In the genomic region with DNA sequence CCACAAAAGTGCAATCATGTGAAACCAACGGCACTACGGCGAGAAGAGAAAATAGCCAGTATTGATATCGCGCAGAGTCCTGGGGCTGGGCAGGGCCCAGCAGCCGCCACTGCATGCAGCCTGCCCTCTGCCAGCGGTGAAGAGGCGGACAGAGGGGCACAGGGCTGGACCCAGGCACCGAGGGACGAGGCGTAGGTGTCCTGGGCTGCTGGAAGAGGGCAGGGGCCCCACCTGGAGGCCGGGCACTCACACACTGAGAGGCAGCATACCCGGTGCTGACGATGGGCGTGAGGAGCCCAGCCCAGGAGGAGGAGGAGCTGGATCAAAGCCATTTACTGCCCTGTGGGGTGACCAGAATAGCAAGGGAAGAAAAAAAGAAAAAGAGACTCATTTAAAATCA, we compare ENCODE assay signal across 26 mouse cellular contexts. TPM values are rescaled to one million over a fixed set of nuclear protein-coding genes. Genes with fewer than 3 reads are reported as not detected.
DNase-seq lines count a peak whose midpoint lies in the region; ATAC-seq and TF ChIP-seq lines count a peak whose summit lies in the region.
"Had no signal": no experiment of that assay in that cellular context is flagged by ENCODE, and none has a peak within 500 bp of the region (broad histone marks: within the 10 kb centered on the region; RNA-seq: fewer than 3 reads in every experiment).

No protein-coding gene starts in this region.

- no peak for ATAC-seq in embryonic facial prominence, embryonic 13.5 days (ENCODE audit: insufficient number of reproducible peaks, insufficient read depth, low FRiP score, low TSS enrichment, low read depth)
- no peak for ATAC-seq in heart, embryonic 12.5 days (ENCODE audit: insufficient number of reproducible peaks, low FRiP score)
- ATAC-seq in heart, postnatal 0 days (ENCODE audit: insufficient read depth, low read depth), result peak; percentile 50; the same call in 1 of the 2 replicates
- no peak for ATAC-seq in hindbrain, postnatal 0 days
- ATAC-seq: activated CD4-positive, CD25-positive, alpha-beta regulatory T cell, adult 4 months; forebrain, embryonic 13.5 days; forebrain, embryonic 16.5 days; hindbrain, embryonic 16.5 days; inflammation-experienced regulatory T-cells, adult 6 months had no signal

- H3K4me2 ChIP-seq in embryonic facial prominence, embryonic 13.5 days, result no peak overlapping the region
- no peak overlapping the region for H3K4me2 ChIP-seq in heart, embryonic 12.5 days
- H3K4me2 ChIP-seq in heart, postnatal 0 days (ENCODE audit: low read depth, low read length), result no peak overlapping the region
- no peak overlapping the region for H3K4me2 ChIP-seq in hindbrain, postnatal 0 days (ENCODE audit: low read depth, low read length)
- H3K4me2 ChIP-seq: embryonic facial prominence, embryonic 12.5 days; forebrain, embryonic 13.5 days; heart, embryonic 15.5 days; hindbrain, embryonic 13.5 days had no signal

- H3K27me3 ChIP-seq in embryonic facial prominence, embryonic 13.5 days, result no peaks in the 10 kb centered on the region
- H3K27me3 ChIP-seq in embryonic facial prominence, embryonic 10.5 days (replicated peaks; ENCODE audit: low read depth, poor library complexity, severe bottlenecking), result no peaks in the 10 kb centered on the region
- no peaks in the 10 kb centered on the region for H3K27me3 ChIP-seq in heart, adult 2 months (ENCODE audit: control insufficient read depth, insufficient read depth, low read length)
- no peaks in the 10 kb centered on the region for H3K27me3 ChIP-seq in heart, embryonic 12.5 days (replicated peaks)
- no peaks in the 10 kb centered on the region for H3K27me3 ChIP-seq in heart, postnatal 0 days (ENCODE audit: control insufficient read depth, insufficient read depth, low read length)
- H3K27me3 ChIP-seq in hindbrain, postnatal 0 days (ENCODE audit: insufficient read depth, low read length), result no peaks in the 10 kb centered on the region
- H3K27me3 ChIP-seq: embryonic facial prominence, embryonic 12.5 days; forebrain, embryonic 13.5 days; heart, embryonic 15.5 days; hindbrain, embryonic 13.5 days had no signal

- H3K9ac ChIP-seq in embryonic facial prominence, embryonic 13.5 days, result no peak overlapping the region
- H3K9ac ChIP-seq in heart, adult 2 months (ENCODE audit: low read depth, low read length), result no peak overlapping the region
- no peak overlapping the region for H3K9ac ChIP-seq in heart, embryonic 12.5 days
- no peak overlapping the region for H3K9ac ChIP-seq in heart, postnatal 0 days (replicated peaks; ENCODE audit: low read depth, low read length)
- no peak overlapping the region for H3K9ac ChIP-seq in hindbrain, postnatal 0 days (replicated peaks; ENCODE audit: low read length)
- H3K9ac ChIP-seq: embryonic facial prominence, embryonic 12.5 days; forebrain, embryonic 13.5 days; heart, embryonic 15.5 days; hindbrain, embryonic 13.5 days had no signal

- peaks cover 79% of the 10 kb centered on the region for H3K36me3 ChIP-seq in embryonic facial prominence, embryonic 13.5 days
- peaks cover 91% of the 10 kb centered on the region for H3K36me3 ChIP-seq in embryonic facial prominence, embryonic 10.5 days (replicated peaks)
- peaks cover 5% of the 10 kb centered on the region for H3K36me3 ChIP-seq in heart, adult 2 months (ENCODE audit: control insufficient read depth, insufficient read depth, low read length)
- H3K36me3 ChIP-seq in heart, embryonic 12.5 days, result peaks cover 79% of the 10 kb centered on the region
- peaks cover 81% of the 10 kb centered on the region for H3K36me3 ChIP-seq in heart, postnatal 0 days (replicated peaks; ENCODE audit: control insufficient read depth, insufficient read depth, low read length)
- H3K36me3 ChIP-seq in hindbrain, postnatal 0 days (ENCODE audit: insufficient read depth, low read length), result peaks cover 40% of the 10 kb centered on the region

- intact Hi-C loops in heart, adult 2 months (cut with DNase I), result no loop called here
- intact Hi-C loops in heart, postnatal 14 days (cut with DNase I), result no loop called here

- 0 out of 2 replicates have a peak overlapping the region, but pooled peaks have one; percentile 7 for H3K27ac ChIP-seq in embryonic facial prominence, embryonic 13.5 days
- H3K27ac ChIP-seq in embryonic facial prominence, embryonic 10.5 days (replicated peaks), result no peak overlapping the region
- H3K27ac ChIP-seq in heart, adult 2 months, result no peak overlapping the region
- no peak overlapping the region for H3K27ac ChIP-seq in heart, embryonic 12.5 days (ENCODE audit: poor library complexity, severe bottlenecking)
- H3K27ac ChIP-seq in heart, postnatal 0 days (ENCODE audit: low read depth), result no peak overlapping the region
- H3K27ac ChIP-seq in hindbrain, postnatal 0 days, result no peak overlapping the region
- H3K27ac ChIP-seq: embryonic facial prominence, embryonic 12.5 days; forebrain, embryonic 13.5 days; gastrocnemius, adult 2 months; heart, embryonic 15.5 days; hindbrain, embryonic 10.5 days; hindbrain, embryonic 13.5 days had no signal

- H3K4me3 ChIP-seq in embryonic facial prominence, embryonic 13.5 days, result no peak overlapping the region
- H3K4me3 ChIP-seq in embryonic facial prominence, embryonic 10.5 days, result no peak overlapping the region
- no peak overlapping the region for H3K4me3 ChIP-seq in heart, adult 2 months
- no peak overlapping the region for H3K4me3 ChIP-seq in heart, embryonic 12.5 days
- H3K4me3 ChIP-seq in heart, postnatal 0 days (ENCODE audit: low read depth, low read length), result no peak overlapping the region
- H3K4me3 ChIP-seq in hindbrain, postnatal 0 days (ENCODE audit: low read length), result no peak overlapping the region
- H3K4me3 ChIP-seq: embryonic facial prominence, embryonic 12.5 days; erythroblast, embryonic 14.5 days; forebrain, embryonic 13.5 days; gastrocnemius, adult 2 months; heart, embryonic 15.5 days; hindbrain, embryonic 10.5 days; hindbrain, embryonic 13.5 days had no signal

- H3K9me3 ChIP-seq in embryonic facial prominence, embryonic 13.5 days, result no peaks in the 10 kb centered on the region
- H3K9me3 ChIP-seq in embryonic facial prominence, embryonic 10.5 days, result no peaks in the 10 kb centered on the region
- no peaks in the 10 kb centered on the region for H3K9me3 ChIP-seq in heart, embryonic 12.5 days (replicated peaks)
- no peaks in the 10 kb centered on the region for H3K9me3 ChIP-seq in heart, postnatal 0 days (replicated peaks; ENCODE audit: control insufficient read depth, low read length)
- H3K9me3 ChIP-seq in hindbrain, postnatal 0 days (ENCODE audit: low read length), result no peaks in the 10 kb centered on the region
- H3K9me3 ChIP-seq: embryonic facial prominence, embryonic 12.5 days; forebrain, embryonic 13.5 days; heart, embryonic 15.5 days; hindbrain, embryonic 10.5 days; hindbrain, embryonic 13.5 days had no signal

- DNase-seq in embryonic facial prominence, embryonic 10.5 days (ENCODE audit: low spot score), result no peak
- DNase-seq in heart, adult 2 months, result peak; percentile 19 to 27
- no peak for DNase-seq in heart, postnatal 0 days (ENCODE audit: low spot score)
- no peak for DNase-seq in heart, postnatal 14 days
- no peak for DNase-seq in hindbrain, postnatal 0 days (ENCODE audit: low spot score)
- DNase-seq: adrenal gland, postnatal 10 days; adrenal gland, postnatal 36 days; cerebellum, adult 18-20 months; cerebellum, adult 9-10 months; cerebellum, postnatal 14 days; gastrocnemius, adult 2 months; gastrocnemius, postnatal 14 days; kidney, adult 11 months; kidney, adult 8-10 months had no signal

- no peaks in the 10 kb centered on the region for H3K4me1 ChIP-seq in embryonic facial prominence, embryonic 13.5 days
- H3K4me1 ChIP-seq in embryonic facial prominence, embryonic 10.5 days, result no peaks in the 10 kb centered on the region
- H3K4me1 ChIP-seq in heart, adult 2 months (ENCODE audit: control insufficient read depth, insufficient read depth, low read length), result peaks cover 8% of the 10 kb centered on the region
- H3K4me1 ChIP-seq in heart, embryonic 12.5 days (replicated peaks), result peaks cover 11% of the 10 kb centered on the region
- no peaks in the 10 kb centered on the region for H3K4me1 ChIP-seq in heart, postnatal 0 days (ENCODE audit: control insufficient read depth, insufficient read depth)
- no peaks in the 10 kb centered on the region for H3K4me1 ChIP-seq in hindbrain, postnatal 0 days (ENCODE audit: insufficient read depth, low read length)
- H3K4me1 ChIP-seq: embryonic facial prominence, embryonic 12.5 days; forebrain, embryonic 13.5 days; hindbrain, embryonic 13.5 days had no signal

- TF ChIP-seq POLR2A in heart, adult 2 months (IDR thresholded peaks at IDR 0.05; ENCODE audit: insufficient read depth, low read depth, low read length), result no peak

- peaks cover 2% of the 10 kb centered on the region; the same call in 1 of the 2 replicates for H3K79me2 ChIP-seq in heart, adult 2 months (replicated peaks; ENCODE audit: control insufficient read depth, insufficient read depth, low read length)

- TF ChIP-seq EP300 in heart, adult 2 months (IDR thresholded peaks at IDR 0.05; ENCODE audit: insufficient read depth, low read depth, low read length), result no peak
- TF ChIP-seq EP300 in heart, postnatal 0 days (IDR thresholded peaks at IDR 0.05; ENCODE audit: low read depth), result no peak

- WGBS in embryonic facial prominence, embryonic 13.5 days, result 89% methylated on average over 15 of the region's 15 CpGs
- 91% methylated on average over 15 of the region's 15 CpGs for WGBS in embryonic facial prominence, embryonic 10.5 days
- WGBS in heart, adult 2 months, result 72% methylated on average over 15 of the region's 15 CpGs
- WGBS in heart, embryonic 12.5 days, result 85% methylated on average over 15 of the region's 15 CpGs
- 73% methylated on average over 14 of the region's 15 CpGs for WGBS in heart, postnatal 0 days
- WGBS in hindbrain, postnatal 0 days, result 87% methylated on average over 15 of the region's 15 CpGs

- TF ChIP-seq CTCF in heart, adult 2 months (IDR thresholded peaks at IDR 0.05), result no peak
- TF ChIP-seq CTCF in heart, postnatal 0 days (IDR thresholded peaks at IDR 0.05; ENCODE audit: low read depth), result no peak
- TF ChIP-seq CTCF in hindbrain, postnatal 0 days (IDR thresholded peaks at IDR 0.05; ENCODE audit: low read depth), result no peak

RNA-seq across cellular contexts. Expression of a gene that starts 49.3 kb away (rescaled TPM):
- polyA plus RNA-seq in embryonic facial prominence, embryonic 13.5 days (2015; fragmentation: Nextera tagmentation; extraction: Ambion mirVana), result 90.9 and 97.2 TPM in 2 replicates
- 56.5 and 57.4 TPM in 2 replicates for polyA plus RNA-seq in embryonic facial prominence, embryonic 10.5 days (2016; fragmentation: Nextera tagmentation; extraction: Ambion mirVana)
- total RNA-seq in heart, adult 2 months (2021), result 10 to 100 TPM; 60.4 to 63.7 TPM
- 45.5 and 64.1 TPM in 2 replicates for polyA plus RNA-seq in heart, adult 2 months (2012; rRNA removed)
- polyA plus RNA-seq in heart, embryonic 12.5 days (2016; fragmentation: Nextera tagmentation; extraction: Ambion mirVana), result 62.7 and 67.0 TPM in 2 replicates
- total RNA-seq in heart, postnatal 0 days (2014; rRNA removed; ENCODE audit: low replicate concordance), result 70.9 and 130 TPM in 2 replicates
- polyA plus RNA-seq in heart, postnatal 0 days (2015; fragmentation: Nextera tagmentation; extraction: Ambion mirVana), result 60.7 and 62.3 TPM in 2 replicates
- total RNA-seq in heart, postnatal 14 days (2021), result 10 to 100 TPM; 56.1 to 59.6 TPM
- 90.6 and 96.2 TPM in 2 replicates for total RNA-seq in hindbrain, postnatal 0 days (2014; rRNA removed)
- 101 and 105 TPM in 2 replicates for polyA plus RNA-seq in hindbrain, postnatal 0 days (2015; fragmentation: Nextera tagmentation; extraction: Ambion mirVana)

Comparison
In these comparisons a context has a peak if more than half of its experiments do, and no peak if none do; other contexts are left out.
1. DNase-seq: peak in heart, adult 2 months (2 of 2); none in embryonic facial prominence, embryonic 10.5 days (single experiment), heart, postnatal 0 days (single experiment), heart, postnatal 14 days (0 of 2) and hindbrain, postnatal 0 days (single experiment).